Mouse (Mus musculus) CH12.LX (cell line): ENCODE data around the gene Ptgs1. TPM values are rescaled to one million over a fixed set of nuclear protein-coding genes. Genes with fewer than 3 reads are reported as not detected.

Experiments
- DNase-seq: peaks from one replicate; pipeline ENCODE4 v3.0.0-alpha.2; 2013; ENCODE audit errors: extremely low read depth
- H3K27ac ChIP-seq: 2 replicates; pipeline ENCODE4 v1.5.1; 2012; ENCODE audit warnings: low read depth, mild to moderate bottlenecking, control low read depth, moderate library complexity; ENCODE audit not compliant: insufficient read depth
- H3K27me3 ChIP-seq: replicated peaks from 2 replicates; pipeline ENCODE3; 2012; ENCODE audit warnings: inconsistent platforms
- H3K36me3 ChIP-seq, 2 experiments: replicated peaks in 1 of 2; 2 replicates each; pipeline versions ENCODE3 to v1.6.1; 2012; ENCODE audit warnings: inconsistent platforms in 1 of 2, low read length in 1 of 2, mild to moderate bottlenecking in 1 of 2, mixed read lengths in 1 of 2, moderate library complexity in 1 of 2; ENCODE audit not compliant: control insufficient read depth in 1 of 2, insufficient read depth in 1 of 2
- H3K4me1 ChIP-seq, 2 experiments: 2 replicates each; pipeline ENCODE4 v1.6.1; 2012; ENCODE audit warnings: inconsistent platforms in 1 of 2, moderate library complexity in 1 of 2; ENCODE audit not compliant: insufficient read depth in 2 of 2, control insufficient read depth in 1 of 2
- H3K4me2 ChIP-seq: 2 replicates; pipeline ENCODE4 v1.6.1; 2012; ENCODE audit warnings: low read depth, mild to moderate bottlenecking, control low read depth; ENCODE audit not compliant: poor library complexity, insufficient read depth, severe bottlenecking
- H3K4me3 ChIP-seq, 3 experiments: fragments of 150-350 bp in 1 of 3; sonication (generic) in 1 of 3; replicated peaks in 1 of 3; 2 replicates each; pipeline versions ENCODE3 to v1.5.1; 2011 to 2012; ENCODE audit warnings: low read depth in 2 of 3, low read length in 2 of 3, mild to moderate bottlenecking in 2 of 3, moderate library complexity in 2 of 3, control low read depth in 1 of 3, improper control_type of control experiment in 1 of 3, inconsistent platforms in 1 of 3, mixed read lengths in 1 of 3; ENCODE audit not compliant: poor library complexity in 1 of 3
- H3K79me2 ChIP-seq: replicated peaks from 2 replicates; pipeline ENCODE4 v1.6.1; 2012; ENCODE audit warnings: mild to moderate bottlenecking, moderate library complexity; ENCODE audit not compliant: control insufficient read depth, poor library complexity, insufficient read depth, severe bottlenecking; ENCODE audit errors: extremely low read depth
- H3K9ac ChIP-seq: 2 replicates; pipeline ENCODE4 v1.6.1; 2012; ENCODE audit warnings: low read depth, mild to moderate bottlenecking, control low read depth, moderate library complexity; ENCODE audit not compliant: insufficient read depth
- H3K9me3 ChIP-seq: replicated peaks from 2 replicates; pipeline ENCODE3; 2012; ENCODE audit warnings: low read length, inconsistent platforms, mixed read lengths
- BHLHE40 ChIP-seq: IDR thresholded peaks from 2 replicates; pipeline ENCODE4 v1.6.1; 2011; ENCODE audit warnings: mild to moderate bottlenecking, low read depth, low read length, improper control_type of control experiment
- CHD2 ChIP-seq: IDR thresholded peaks from 2 replicates; pipeline ENCODE4 v1.6.1; 2011; ENCODE audit warnings: low read length, improper control_type of control experiment
- CTCF ChIP-seq, 2 experiments: IDR thresholded peaks in 1 of 2; conservative IDR thresholded peaks in 1 of 2; 2 replicates each; pipeline ENCODE4 v1.5.1; 2011 to 2012; ENCODE audit warnings: low read depth in 2 of 2, low read length in 2 of 2, improper control_type of control experiment in 1 of 2, inconsistent platforms in 1 of 2, mild to moderate bottlenecking in 1 of 2, moderate library complexity in 1 of 2
- E2F4 ChIP-seq: IDR thresholded peaks from 2 replicates; pipeline ENCODE4 v1.6.1; 2011; ENCODE audit warnings: low read depth, low read length, improper control_type of control experiment; ENCODE audit not compliant: insufficient replicate concordance
- ELF1 ChIP-seq: IDR thresholded peaks from 2 replicates; pipeline ENCODE4 v1.6.1; 2014; ENCODE audit warnings: low read depth, mild to moderate bottlenecking, inconsistent platforms, low read length, improper control_type of control experiment
- ETS1 ChIP-seq: conservative IDR thresholded peaks from 2 replicates; pipeline ENCODE4 v1.6.1; 2012; ENCODE audit warnings: low read depth, mild to moderate bottlenecking, inconsistent platforms, low read length, improper control_type of control experiment, moderate library complexity
- HCFC1 ChIP-seq: IDR thresholded peaks from 2 replicates; pipeline ENCODE4 v1.6.1; 2012; ENCODE audit warnings: low read depth, mild to moderate bottlenecking, inconsistent platforms, low read length, improper control_type of control experiment
- JUN ChIP-seq: IDR thresholded peaks from 2 replicates; pipeline ENCODE4 v1.6.1; 2011; ENCODE audit warnings: low read depth, mild to moderate bottlenecking, low read length, improper control_type of control experiment, moderate library complexity; ENCODE audit not compliant: insufficient read depth
- MAFK ChIP-seq: IDR thresholded peaks from 2 replicates; pipeline ENCODE4 v1.6.1; 2011; ENCODE audit warnings: low read length, improper control_type of control experiment; ENCODE audit not compliant: insufficient replicate concordance
- MAZ ChIP-seq: IDR thresholded peaks from 2 replicates; pipeline ENCODE4 v1.6.1; 2012; ENCODE audit warnings: low read depth, mild to moderate bottlenecking, inconsistent platforms, low read length, improper control_type of control experiment, moderate library complexity
- MEF2A ChIP-seq: IDR thresholded peaks from 2 replicates; pipeline ENCODE4 v1.6.1; 2014; ENCODE audit warnings: low read depth, mild to moderate bottlenecking, inconsistent platforms, low read length, improper control_type of control experiment, borderline replicate concordance
- MXI1 ChIP-seq: IDR thresholded peaks from 2 replicates; pipeline ENCODE4 v1.6.1; 2011; ENCODE audit warnings: mild to moderate bottlenecking, low read depth, low read length, improper control_type of control experiment
- NELFE ChIP-seq: IDR thresholded peaks from 2 replicates; pipeline ENCODE4 v1.6.1; 2011; ENCODE audit warnings: low read depth, low read length, improper control_type of control experiment
- POLR2A ChIP-seq: IDR thresholded peaks from 2 replicates; pipeline ENCODE4 v1.6.1; 2011; ENCODE audit warnings: low read depth, mild to moderate bottlenecking, improper control_type of control experiment, low read length
- POLR2AphosphoS2 ChIP-seq: IDR thresholded peaks from 2 replicates; pipeline ENCODE4 v1.6.1; 2011; ENCODE audit warnings: low read depth, low read length, improper control_type of control experiment
- RCOR1 ChIP-seq: conservative IDR thresholded peaks from 2 replicates; pipeline ENCODE4 v1.6.1; 2012; ENCODE audit warnings: low read depth, mild to moderate bottlenecking, inconsistent platforms, low read length, improper control_type of control experiment
- SIN3A ChIP-seq: IDR thresholded peaks from 2 replicates; pipeline ENCODE4 v1.6.1; 2012; ENCODE audit warnings: low read length, improper control_type of control experiment, inconsistent platforms
- SMC3 ChIP-seq: IDR thresholded peaks from 2 replicates; pipeline ENCODE4 v1.6.1; 2011; ENCODE audit warnings: low read depth, low read length, improper control_type of control experiment
- TCF12 ChIP-seq: IDR thresholded peaks from 2 replicates; pipeline ENCODE4 v1.6.1; 2014; ENCODE audit warnings: low read depth, mild to moderate bottlenecking, inconsistent platforms, low read length, improper control_type of control experiment
- UBTF ChIP-seq: IDR thresholded peaks from 2 replicates; pipeline ENCODE4 v1.6.1; 2012; ENCODE audit warnings: low read depth, mild to moderate bottlenecking, inconsistent platforms, low read length, improper control_type of control experiment, moderate library complexity
- USF1 ChIP-seq: IDR thresholded peaks from 2 replicates; pipeline ENCODE4 v1.6.1; 2014; ENCODE audit warnings: low read depth, mild to moderate bottlenecking, inconsistent platforms, low read length, improper control_type of control experiment
- USF2 ChIP-seq: conservative IDR thresholded peaks from 2 replicates; pipeline ENCODE4 v1.6.1; 2011; ENCODE audit warnings: low read depth, low read length, improper control_type of control experiment
- ZC3H11A ChIP-seq: IDR thresholded peaks from 2 replicates; pipeline ENCODE4 v1.6.1; 2012; ENCODE audit warnings: low read depth, mild to moderate bottlenecking, inconsistent platforms, low read length, improper control_type of control experiment
- ZKSCAN1 ChIP-seq: IDR thresholded peaks from 2 replicates; pipeline ENCODE4 v1.6.1; 2012; ENCODE audit warnings: low read depth, inconsistent platforms, low read length, improper control_type of control experiment, borderline replicate concordance
- ZMIZ1 ChIP-seq: IDR thresholded peaks from 2 replicates; pipeline ENCODE4 v1.6.1; 2012; ENCODE audit warnings: low read depth, mild to moderate bottlenecking, inconsistent platforms, low read length, improper control_type of control experiment
- dilution Hi-C: fragments of 300-500 bp; cut with MboI; formaldehyde crosslinking; loops from 2 replicates; pipeline ENCODE4 v1.14.3; 2020; ENCODE audit warnings: low sequenced_read_pairs; ENCODE audit not compliant: extremely low pct_unique_long_range_greater_than_20kb, extremely low pct_ligation_motif_present
- in situ Hi-C: fragments of 300-500 bp; cut with MboI; formaldehyde crosslinking; loops from 3 replicates; pipeline ENCODE4 v1.14.3; 2019; ENCODE audit warnings: low sequenced_read_pairs, low pct_ligation_motif_present, low pct_unique_long_range_greater_than_20kb, mixed read lengths
- polyA plus RNA-seq: library from polyadenylated mRNA; unstranded; fragments of >175 nt; gene quantifications from 2 replicates; pipeline ENCODE4 v1.2.1, GENCODE M21; 2012; ENCODE audit warnings: low read depth; ENCODE audit not compliant: insufficient read length
- total RNA-seq, 2 experiments: library from RNA; depleted of rRNA; stranded (reverse); fragments of 300-350 nt in 1 of 2; fragments of >200 nt in 1 of 2; gene quantifications; 2 replicates each; pipeline ENCODE4 v1.2.3; 2012 to 2014

Gene Ptgs1
- total and polyA plus RNA-seq, 3 experiments = 1.6 to 3.1 (median 3.0) TPM

- Histone ChIP-seq H3K4me1 (peaks cover 0 to 16% of the 10 kb centered on the region in 2 experiments; a peak in 1 of 4 replicates), H3K36me3 (no peaks in the 10 kb centered on the region), H3K27ac (no peak overlapping the region), H3K4me2 (no peak overlapping the region), H3K9me3 (peaks cover 3% of the 10 kb centered on the region), H3K27me3 (no peaks in the 10 kb centered on the region), H3K4me3 (no peak overlapping the region), H3K9ac (no peak overlapping the region), H3K79me2 (no peaks in the 10 kb centered on the region)
- dilution Hi-C loops = no loop called here
- DNase-seq = no peak
- in situ Hi-C loops = no loop called here
- TF ChIP-seq POLR2A = no peak
- no peak for TF ChIP-seq E2F4
- no peak for TF ChIP-seq POLR2AphosphoS2
- TF ChIP-seq MAFK = no peak
- no peak for TF ChIP-seq SMC3
- TF ChIP-seq HCFC1 = no peak
- no peak for TF ChIP-seq USF2
- no peak for TF ChIP-seq MAZ
- no peak for TF ChIP-seq MXI1
- no peak for TF ChIP-seq ELF1
- TF ChIP-seq BHLHE40 = no peak
- TF ChIP-seq CTCF (conservative IDR thresholded peaks at IDR 0.05 in 1 of 2, IDR thresholded peaks at IDR 0.05 in 1 of 2; ENCODE audit: low read depth in 2 of 2, low read length in 2 of 2) = no peak
- TF ChIP-seq ETS1 = no peak
- no peak for TF ChIP-seq ZKSCAN1
- TF ChIP-seq JUN = no peak
- TF ChIP-seq UBTF = no peak
- no peak for TF ChIP-seq ZC3H11A
- TF ChIP-seq RCOR1 = no peak
These were observed 6.7 kb downstream of the Ptgs1 start for GRCm38 (mm10) chr2:36236889-36237288.

GRCm38 (mm10) chr2:36237557-36237956 is 7.3 kb downstream of the Ptgs1 start:
- TF ChIP-seq CHD2 (no peak), NELFE (no peak), MXI1 (no peak), USF1 (no peak), MAZ (no peak), MEF2A (no peak), ZMIZ1 (no peak), SIN3A (no peak), UBTF (no peak), TCF12 (no peak), BHLHE40 (no peak)
- dilution Hi-C loops (no loop called here), in situ Hi-C loops (no loop called here)

More at GRCm38 (mm10) chr2:36237557-36237956, 7.3 kb downstream of the Ptgs1 start:
- Histone ChIP-seq H3K79me2 (no peaks in the 10 kb centered on the region), H3K4me2 (no peak overlapping the region), H3K27me3 (no peaks in the 10 kb centered on the region), H3K4me1 (peaks cover 0 to 16% of the 10 kb centered on the region in 2 experiments; a peak in 1 of 4 replicates), H3K9ac (no peak overlapping the region), H3K9me3 (peaks cover 3% of the 10 kb centered on the region), H3K4me3 (no peak overlapping the region), H3K27ac (no peak overlapping the region), H3K36me3 (no peaks in the 10 kb centered on the region)
- DNase-seq = no peak
